Mouse (Mus musculus) layer of hippocampus, adult 9-10 months (tissue): ENCODE results near the gene Pdpk1.

Source experiments
- DNase-seq: peaks from one replicate; pipeline ENCODE4 v3.0.0; 2022; ENCODE audit warnings: low spot score

Pdpk1 gene

GRCm38 (mm10) chr17:24036954-24037353, 113.8 kb downstream of the Pdpk1 start:
- no peak for DNase-seq

- DNase-seq, result no peak
Observed at GRCm38 (mm10) chr17:24035087-24035486, 115.6 kb downstream of the Pdpk1 start.

GRCm38 (mm10) chr17:24030551-24030950, 120.2 kb downstream of the Pdpk1 start:
- DNase-seq, result no peak

- DNase-seq, result no peak
Observed at GRCm38 (mm10) chr17:24029477-24029876, 121.2 kb downstream of the Pdpk1 start.
